Mouse (Mus musculus) liver, adult (tissue): ENCODE measurements around the gene Tlcd1.
A peak's percentile ranks its signal among the peaks of the same experiment; 100 is the strongest.

Source experiments
- GATA4 ChIP-seq: IDR thresholded peaks from 2 replicates; pipeline ENCODE4 v1.6.1; 2014; ENCODE audit warnings: mild to moderate bottlenecking, low read length; ENCODE audit not compliant: insufficient replicate concordance

The Tlcd1 gene

GRCm38 (mm10) chr11:78176402-78176862 lies at the start of gene Tlcd1, which contains the start of gene Nek8:
TSS of gene Tlcd1 (plus strand) at chr11:78176711.
TSS of gene Nek8 (minus strand) at chr11:78176675.
- no peak for TF ChIP-seq GATA4

- no peak for TF ChIP-seq GATA4
Measured at GRCm38 (mm10) chr11:78126739-78127138, 49.8 kb upstream of the Tlcd1 start.

DNA sequence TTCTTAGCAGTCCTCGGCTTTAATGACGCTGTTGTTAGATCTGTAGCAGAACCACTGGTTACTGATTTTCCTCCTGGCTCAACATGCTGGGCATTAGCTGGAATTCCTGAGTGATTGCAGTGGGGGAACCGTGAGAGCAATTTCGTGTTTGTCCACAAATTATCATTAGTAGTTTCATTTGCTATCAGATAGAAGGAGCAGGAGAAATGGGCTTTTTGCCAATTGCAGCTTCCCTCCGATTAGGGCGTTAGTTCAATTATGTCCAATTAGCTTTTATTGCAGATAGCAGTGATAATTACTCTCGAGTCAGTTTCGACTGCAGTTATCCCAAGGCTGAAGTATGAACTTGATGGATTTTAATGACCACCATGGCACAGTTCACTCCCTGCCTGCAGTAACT lies 47.1 kb upstream of the Tlcd1 start:
- no peak for TF ChIP-seq GATA4

GRCm38 (mm10) chr11:78133915-78134314 lies 42.6 kb upstream of the Tlcd1 start:
- no peak for TF ChIP-seq GATA4

DNA sequence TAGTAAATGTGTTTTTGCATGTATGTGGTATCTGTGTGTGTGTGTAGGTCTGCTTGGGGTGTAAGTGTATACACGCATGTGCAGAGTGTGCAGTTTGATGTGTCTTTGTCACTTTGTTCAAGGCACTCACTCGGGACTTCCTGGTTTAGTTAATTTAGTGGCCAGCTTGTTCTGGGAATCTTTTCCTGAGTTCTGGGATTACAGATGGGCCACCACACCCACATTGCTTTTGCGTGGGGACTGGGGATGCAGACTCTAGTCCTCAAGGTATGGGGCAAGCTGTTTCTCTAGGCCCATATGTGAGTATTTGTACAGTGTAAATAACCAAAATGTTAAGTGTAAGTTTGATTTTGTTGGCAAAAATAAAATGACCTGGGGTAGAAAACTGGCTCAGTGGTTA lies 42.2 kb upstream of the Tlcd1 start:
- TF ChIP-seq GATA4 = no peak

DNA sequence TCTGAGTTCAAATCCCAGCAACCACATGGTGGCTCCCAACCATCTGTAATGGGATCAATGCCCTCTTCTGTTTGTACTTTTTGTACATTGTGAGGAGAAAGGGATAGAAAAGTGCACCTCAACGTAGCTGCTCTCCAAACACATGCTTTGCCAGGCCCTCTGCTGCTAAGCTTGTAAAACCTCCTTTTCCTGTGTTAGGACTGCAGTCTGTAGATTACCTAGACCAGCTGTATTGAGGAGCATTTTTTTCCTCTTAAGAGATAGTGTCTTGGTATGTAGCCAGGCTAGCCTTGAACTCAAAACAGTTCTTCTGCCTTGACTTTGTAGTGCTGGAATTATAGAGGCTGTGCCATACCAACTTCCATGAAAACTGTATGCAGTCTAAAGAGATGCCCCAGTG lies 40.4 kb upstream of the Tlcd1 start:
- TF ChIP-seq GATA4 = no peak

- no peak for TF ChIP-seq GATA4
Measured at GRCm38 (mm10) chr11:78137584-78137983, 38.9 kb upstream of the Tlcd1 start.

DNA sequence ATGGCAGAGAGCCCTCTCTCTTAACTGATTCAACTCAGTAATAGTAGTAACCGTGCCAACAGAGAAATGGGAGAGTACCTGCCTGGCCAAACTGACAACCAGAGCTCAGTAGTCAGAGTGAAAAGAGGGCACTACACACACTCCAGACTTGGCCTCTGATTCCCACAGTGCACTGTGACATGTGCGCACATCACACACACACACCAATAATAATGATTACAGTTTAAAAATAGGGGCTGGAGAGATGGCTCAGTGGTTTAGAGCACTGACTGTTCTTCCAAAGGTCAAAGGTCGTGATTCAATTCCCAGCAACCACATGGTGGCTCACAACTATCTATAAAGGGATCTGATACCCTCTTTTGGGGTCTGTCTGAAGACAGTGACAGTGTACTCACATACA lies 38.5 kb upstream of the Tlcd1 start:
- 0 out of 2 replicates have a peak, but pooled peaks have one; percentile 21 for TF ChIP-seq GATA4

- peak; percentile 24; the same call in 1 of the 2 replicates for TF ChIP-seq GATA4
Measured at GRCm38 (mm10) chr11:78140665-78141064, 35.8 kb upstream of the Tlcd1 start.

DNA sequence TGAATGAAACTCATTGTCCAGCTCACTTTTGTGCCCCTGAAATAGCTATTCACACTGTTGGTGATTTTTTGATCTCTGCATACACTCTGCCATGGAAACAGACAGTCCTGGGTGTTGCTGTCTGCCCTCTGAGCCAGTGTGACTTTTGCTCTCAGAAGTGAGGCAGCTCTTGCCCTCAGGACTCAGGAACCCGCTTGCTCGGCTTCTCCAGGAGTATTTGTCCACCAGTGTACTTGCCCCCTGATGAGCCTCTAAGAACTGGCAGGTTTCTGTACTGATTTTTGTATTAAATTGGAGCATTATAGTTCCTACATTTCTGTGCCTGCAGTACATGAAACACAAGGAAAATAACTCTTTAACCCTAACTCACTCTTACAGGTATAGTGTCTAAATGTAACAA lies 33.0 kb upstream of the Tlcd1 start:
- no peak for TF ChIP-seq GATA4

GRCm38 (mm10) chr11:78146168-78146567 lies 30.3 kb upstream of the Tlcd1 start:
- TF ChIP-seq GATA4 = no peak

DNA sequence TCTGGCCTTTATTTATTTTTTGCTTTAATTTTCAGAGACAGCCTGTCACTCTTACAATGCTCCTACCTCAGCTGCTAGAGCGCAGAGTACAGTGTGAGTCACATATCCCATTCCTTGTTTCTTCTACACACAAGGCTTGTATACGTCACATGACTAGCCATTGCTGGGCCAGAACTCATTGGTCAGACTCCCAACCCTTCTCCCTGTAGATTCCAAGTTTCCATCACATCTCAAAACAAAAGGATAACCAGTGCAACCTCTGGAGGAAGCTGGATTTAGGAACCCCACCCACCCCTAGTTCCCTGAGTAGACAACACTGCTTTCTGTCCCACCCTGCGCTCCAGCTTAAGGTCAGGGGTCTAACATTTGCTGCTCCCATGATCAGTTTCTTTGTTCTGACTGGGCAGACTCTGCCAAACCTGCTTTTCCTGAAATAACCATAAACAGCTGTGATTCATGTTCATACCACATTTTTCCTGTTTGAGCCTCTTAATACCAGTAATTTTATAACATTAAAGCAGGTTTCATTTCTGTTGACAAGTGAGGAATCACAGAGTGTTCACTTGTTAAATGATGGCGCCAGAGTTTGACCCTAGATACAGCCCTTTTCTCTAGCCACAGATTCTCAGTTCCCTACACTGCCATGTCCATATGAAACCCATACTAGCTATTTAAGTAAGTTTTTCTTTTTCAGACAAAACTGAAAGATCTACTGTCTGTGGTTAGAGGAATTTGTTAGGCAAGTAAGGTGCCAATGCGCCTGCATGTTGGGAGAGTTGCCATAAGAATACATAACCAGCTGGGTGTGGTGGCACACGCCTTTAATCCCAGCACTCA lies 29.6 kb upstream of the Tlcd1 start:
- no peak for TF ChIP-seq GATA4

GRCm38 (mm10) chr11:78151161-78151560 lies 25.4 kb upstream of the Tlcd1 start:
- TF ChIP-seq GATA4 = no peak

DNA sequence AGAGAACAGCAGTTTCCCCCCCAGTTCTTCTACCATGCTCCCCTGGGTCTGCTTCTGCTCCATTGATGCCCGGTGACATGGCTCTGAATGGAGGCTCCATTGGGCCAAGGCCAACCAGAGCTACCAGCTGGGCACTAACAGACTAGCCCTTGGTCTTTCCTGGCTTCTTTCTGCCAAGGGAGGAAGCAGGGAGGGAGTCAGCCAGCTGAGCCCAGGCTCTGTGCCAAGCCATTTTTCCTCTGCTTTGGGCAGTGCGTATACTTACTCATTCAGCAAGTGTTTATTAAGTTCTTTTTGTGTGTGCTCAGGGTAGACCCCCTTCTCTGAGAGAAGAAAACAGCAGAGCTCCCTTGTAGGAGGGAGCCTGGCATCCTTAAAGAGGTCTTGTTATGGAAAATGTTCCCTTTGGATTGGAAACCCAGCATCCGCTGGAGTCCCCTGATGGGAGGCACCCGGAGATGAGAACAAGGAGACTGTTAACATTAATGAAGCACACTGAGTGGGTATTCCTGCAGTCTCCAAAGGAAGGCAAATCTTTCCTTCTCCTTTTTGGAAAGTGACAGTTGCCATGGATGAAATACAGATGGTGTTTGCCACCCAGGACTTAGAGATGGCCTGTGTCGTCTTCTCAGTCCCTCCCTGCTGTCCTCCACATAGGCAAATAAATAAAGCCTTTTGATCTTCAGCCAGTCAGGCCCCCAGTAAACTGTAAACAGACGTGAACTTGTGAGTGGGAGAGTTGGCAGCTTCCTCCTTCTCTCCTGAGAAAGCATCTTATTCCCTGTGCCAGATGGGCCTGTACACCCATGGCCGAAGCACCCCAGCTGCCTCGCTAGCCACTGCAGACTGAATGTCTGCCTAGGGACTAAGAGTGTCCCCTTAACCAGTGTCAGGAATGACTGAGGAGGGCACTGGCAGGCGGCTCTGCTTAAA lies 23.9 kb upstream of the Tlcd1 start:
- no peak for TF ChIP-seq GATA4

DNA sequence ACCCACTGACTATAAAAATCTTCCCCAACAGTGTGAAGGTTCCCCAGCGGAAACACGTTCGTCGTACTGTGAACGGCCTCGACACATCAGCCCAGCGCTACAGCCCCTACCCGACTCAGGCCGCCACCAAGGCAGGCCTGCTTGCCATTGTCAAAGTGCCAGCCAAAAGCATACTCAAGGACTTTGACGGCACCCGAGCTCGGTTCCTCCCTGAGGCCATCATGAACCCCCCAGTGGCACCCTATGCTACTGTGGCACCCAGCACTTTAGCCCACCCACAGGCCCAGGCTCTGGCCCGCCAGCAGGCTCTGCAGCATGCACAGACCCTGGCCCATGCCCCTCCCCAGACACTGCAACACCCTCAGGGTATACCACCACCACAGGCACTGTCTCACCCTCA lies 22.7 kb upstream of the Tlcd1 start:
- no peak for TF ChIP-seq GATA4

DNA sequence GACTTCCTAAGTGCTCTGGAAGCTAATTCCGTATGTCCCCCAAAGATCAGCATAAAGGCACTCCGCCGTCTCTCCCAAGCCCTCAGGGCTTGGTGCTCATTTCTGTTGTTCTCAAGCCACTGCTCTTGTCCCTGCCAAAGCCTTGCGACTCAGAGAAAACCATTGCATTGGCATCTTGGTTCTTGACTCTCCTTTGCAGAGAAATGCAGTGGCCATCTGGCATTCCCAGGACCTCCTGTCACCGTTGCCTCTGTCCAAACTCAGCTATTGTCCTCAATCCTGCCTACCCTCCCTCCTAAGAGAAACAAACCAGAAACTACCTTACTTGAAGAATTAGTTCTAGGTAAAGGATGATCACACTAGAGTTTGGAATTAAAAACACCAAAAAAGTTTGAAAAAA lies 20.8 kb upstream of the Tlcd1 start:
- no peak for TF ChIP-seq GATA4
